Mouse (Mus musculus) heart, embryonic 14.5 days (tissue): ENCODE data around the gene N4bp2. TPM values are rescaled to one million over a fixed set of nuclear protein-coding genes. Genes with fewer than 3 reads are reported as not detected.
A peak's percentile ranks its signal among the peaks of the same experiment; 100 is the strongest.
"Not testable (repeated sequence)": the region's sequence is repeated elsewhere in the genome, so short reads cannot be mapped to it uniquely, and the experiment has no call there.

ENCODE experiments used
- ATAC-seq: fragments of 200-750 bp; cut with Nextera tagmentation; 2 replicates; pipeline ENCODE4 v1.8.0; 2017; ENCODE audit warnings: low read depth, moderate TSS enrichment; ENCODE audit not compliant: insufficient number of reproducible peaks, insufficient read depth, low FRiP score
- H3K27ac ChIP-seq, 2 experiments: fragments of 200-500 bp in 1 of 2; fragments of 300-500 bp in 1 of 2; sonication (generic) in 1 of 2; replicated peaks in 1 of 2; 2 replicates each; pipeline ENCODE4 v1.5.1; 2012 to 2014; ENCODE audit warnings: low read depth in 2 of 2, low read length in 2 of 2, control low read depth in 1 of 2, mild to moderate bottlenecking in 1 of 2, mixed read lengths in 1 of 2; ENCODE audit not compliant: control insufficient read depth in 1 of 2, insufficient read depth in 1 of 2
- H3K27me3 ChIP-seq: fragments of 300-500 bp; sonication (generic); 2 replicates; pipeline ENCODE4 v1.6.1; 2014; ENCODE audit warnings: mild to moderate bottlenecking, low read length, control low read depth; ENCODE audit not compliant: control insufficient read depth, insufficient read depth
- H3K36me3 ChIP-seq: fragments of 300-500 bp; sonication (generic); 2 replicates; pipeline ENCODE4 v1.6.1; 2014; ENCODE audit warnings: mild to moderate bottlenecking, control low read depth, low read length, mixed read lengths; ENCODE audit not compliant: control insufficient read depth, insufficient read depth
- H3K4me1 ChIP-seq, 2 experiments: fragments of 200-500 bp in 1 of 2; fragments of 300-500 bp in 1 of 2; sonication (generic) in 1 of 2; 2 replicates each; pipeline ENCODE4 v1.6.1; 2012 to 2014; ENCODE audit warnings: low read length in 2 of 2, control low read depth in 1 of 2, mixed read lengths in 1 of 2; ENCODE audit not compliant: control insufficient read depth in 2 of 2, insufficient read depth in 2 of 2
- H3K4me2 ChIP-seq: fragments of 300-500 bp; sonication (generic); 2 replicates; pipeline ENCODE4 v1.6.1; 2014; ENCODE audit warnings: mild to moderate bottlenecking, low read length
- H3K4me3 ChIP-seq, 2 experiments: fragments of 200-500 bp in 1 of 2; fragments of 300-500 bp in 1 of 2; sonication (generic) in 1 of 2; 2 replicates each; pipeline ENCODE4 v1.5.1; 2012 to 2014; ENCODE audit warnings: low read length in 2 of 2, mild to moderate bottlenecking in 2 of 2, control low read depth in 1 of 2, low read depth in 1 of 2, moderate library complexity in 1 of 2; ENCODE audit not compliant: control insufficient read depth in 1 of 2, insufficient read depth in 1 of 2
- H3K9ac ChIP-seq: fragments of 300-500 bp; sonication (generic); 2 replicates; pipeline ENCODE4 v1.6.1; 2014; ENCODE audit warnings: mild to moderate bottlenecking, low read length
- H3K9me3 ChIP-seq: fragments of 300-500 bp; sonication (generic); 2 replicates; pipeline ENCODE4 v1.6.1; 2016; ENCODE audit warnings: low read length, control low read depth; ENCODE audit not compliant: control insufficient read depth
- WGBS: fragments of 180-500 bp; shearing (Covaris S2); extraction: QIAGEN DNeasy Blood & Tissue Kit; methylation state at CpG from one replicate; pipeline ENCODE4 v1.1.7; 2014; 5-methylcytosine and 5-hydroxymethylcytosine counted together
- polyA plus RNA-seq: library from polyadenylated mRNA; unstranded; fragments of >200 nt; fragmentation: Nextera tagmentation; extraction: Ambion mirVana; gene quantifications from 2 replicates; pipeline ENCODE4 v1.2.1, GENCODE M21; 2014

The N4bp2 gene
- polyA plus RNA-seq = 25.6 and 28.1 TPM in 2 replicates

DNA sequence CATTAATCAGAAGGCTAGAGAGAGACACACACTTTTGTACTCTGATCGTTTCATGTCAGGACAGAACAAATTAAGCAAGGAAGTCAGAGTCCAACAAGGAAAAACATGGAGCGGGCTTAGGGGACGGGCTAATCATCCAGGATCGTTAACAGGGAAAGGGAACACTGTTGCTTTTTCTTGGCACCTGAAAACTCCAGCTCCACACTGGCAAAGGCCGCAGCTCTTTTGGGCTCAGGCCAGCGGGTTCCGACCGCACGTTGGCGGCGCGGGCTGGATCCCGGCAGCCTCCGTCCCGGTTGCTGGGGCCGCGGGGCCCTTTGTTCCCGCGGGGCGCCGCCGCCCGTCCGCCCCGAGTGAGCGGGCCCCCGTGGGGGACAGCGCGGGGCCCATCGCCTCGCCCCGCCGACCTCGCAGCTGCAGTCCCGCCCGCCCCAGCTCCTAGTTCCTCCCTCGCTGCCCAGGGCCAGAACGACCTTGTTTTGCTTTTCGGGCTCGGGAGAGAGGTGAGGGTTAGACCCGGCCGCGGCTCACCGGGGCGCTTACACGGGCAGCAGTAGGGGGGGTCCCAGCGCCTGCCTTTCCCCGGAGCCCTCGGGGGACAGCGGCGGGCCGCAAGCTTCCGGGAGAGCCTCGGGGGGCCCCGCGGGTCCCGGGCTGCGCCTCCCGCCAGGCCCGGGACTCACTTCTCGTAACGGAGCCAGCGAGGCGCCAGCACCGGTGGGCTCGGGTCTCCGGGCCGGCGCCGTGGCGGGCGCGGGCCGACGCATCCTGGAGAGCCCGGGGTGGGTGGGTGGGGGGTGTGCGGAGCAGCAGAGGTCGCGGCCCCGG is at the start of gene N4bp2:
N4bp2 (plus strand) TSS at position 434 of the 828 bp plus-strand sequence.
- Histone ChIP-seq H3K4me1 (peaks cover 0 to 20% of the 10 kb centered on the region in 2 experiments; a peak in 3 of 4 replicates), H3K4me2 (peak within 1 kb of the TSS; percentile 67), H3K4me3 (peak within 1 kb of the TSS; percentile 57 to 76), H3K9me3 (no peaks in the 10 kb centered on the region), H3K27me3 (no peaks in the 10 kb centered on the region), H3K27ac (peak within 1 kb of the TSS; percentile 97 to 100), H3K9ac (peak within 1 kb of the TSS; percentile 88), H3K36me3 (0 out of 2 replicates have a peak, but pooled peaks cover 2% of the 10 kb centered on the region)
- WGBS = under 1% methylated on average over 74 of the region's 80 CpGs
- ATAC-seq = peak; percentile 5; the same call in 1 of the 2 replicates

- Histone ChIP-seq H3K9me3 (no peaks in the 10 kb centered on the region), H3K4me1 (peaks cover 2 to 5% of the 10 kb centered on the region in 2 experiments; a peak in 3 of 4 replicates), H3K27me3 (no peaks in the 10 kb centered on the region), H3K9ac (no peak overlapping the region), H3K4me2 (no peak overlapping the region), H3K27ac (no peak overlapping the region), H3K36me3 (no peaks in the 10 kb centered on the region), H3K4me3 (no peak overlapping the region)
- ATAC-seq = no peak
- WGBS = 84% methylated on average over 6 of the region's 6 CpGs
Observed at GRCm38 (mm10) chr5:65715084-65715483, 48.2 kb upstream of the N4bp2 start.

DNA sequence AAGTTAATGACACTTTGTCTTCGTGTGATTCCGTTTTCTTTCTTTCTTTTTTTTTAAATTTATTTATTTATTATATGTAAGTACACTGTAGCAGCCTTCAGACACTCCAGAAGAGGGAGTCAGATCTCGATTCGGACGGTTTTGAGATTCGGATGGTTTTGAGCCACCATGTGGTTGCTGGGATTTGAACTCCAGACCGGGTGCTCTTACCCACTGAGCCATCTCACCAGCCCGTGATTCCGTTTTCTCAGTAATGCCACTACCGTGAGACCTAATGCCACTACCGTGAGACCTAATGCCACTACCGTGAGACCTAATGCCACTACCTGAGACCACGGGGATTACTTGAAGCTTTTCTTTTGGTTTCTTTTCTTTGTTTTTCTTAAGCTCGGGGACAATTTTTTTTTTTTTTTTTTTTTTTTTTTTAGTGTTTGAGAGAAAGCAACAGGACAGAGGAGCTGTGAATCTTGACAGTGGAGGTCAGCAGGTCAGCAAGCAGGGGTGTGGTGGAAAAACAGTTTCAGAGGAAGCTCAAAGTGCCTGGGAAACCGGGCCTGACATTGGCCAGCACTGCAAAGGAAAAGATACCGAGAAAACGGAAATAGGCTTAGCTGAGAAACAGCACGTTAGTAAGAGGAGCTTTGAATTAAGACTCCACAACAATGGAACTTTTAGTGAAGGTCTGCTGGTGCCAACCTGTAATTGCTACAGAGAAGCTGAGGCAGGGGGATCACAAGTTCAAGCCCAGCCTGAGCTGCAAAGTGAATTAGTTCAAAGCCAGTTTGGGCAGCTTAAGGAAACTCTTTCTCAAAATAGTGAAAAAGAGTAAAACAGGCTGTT is 46.0 kb upstream of the N4bp2 start:
- Histone ChIP-seq H3K4me1 (peaks cover 2 to 5% of the 10 kb centered on the region in 2 experiments; a peak in 3 of 4 replicates), H3K27me3 (no peaks in the 10 kb centered on the region), H3K9me3 (no peaks in the 10 kb centered on the region), H3K36me3 (no peaks in the 10 kb centered on the region), H3K27ac (peak overlapping the region; percentile 53 to 67), H3K4me2 (no peak overlapping the region), H3K9ac (no peak overlapping the region; the same call in 1 of the 2 replicates), H3K4me3 (no peak overlapping the region)
- WGBS = 74% methylated on average over 18 of the region's 18 CpGs
- ATAC-seq = no peak

GRCm38 (mm10) chr5:65717903-65718211 is 45.5 kb upstream of the N4bp2 start:
- H3K36me3 ChIP-seq, H3K27me3 ChIP-seq, H3K9ac ChIP-seq, H3K4me1 ChIP-seq, H3K4me3 ChIP-seq, ATAC-seq, H3K9me3 ChIP-seq, H3K4me2 ChIP-seq: not testable (repeated sequence)
- WGBS = 87% methylated on average over 8 of the region's 8 CpGs
- peak overlapping the region; percentile 53 to 67 for H3K27ac ChIP-seq

DNA sequence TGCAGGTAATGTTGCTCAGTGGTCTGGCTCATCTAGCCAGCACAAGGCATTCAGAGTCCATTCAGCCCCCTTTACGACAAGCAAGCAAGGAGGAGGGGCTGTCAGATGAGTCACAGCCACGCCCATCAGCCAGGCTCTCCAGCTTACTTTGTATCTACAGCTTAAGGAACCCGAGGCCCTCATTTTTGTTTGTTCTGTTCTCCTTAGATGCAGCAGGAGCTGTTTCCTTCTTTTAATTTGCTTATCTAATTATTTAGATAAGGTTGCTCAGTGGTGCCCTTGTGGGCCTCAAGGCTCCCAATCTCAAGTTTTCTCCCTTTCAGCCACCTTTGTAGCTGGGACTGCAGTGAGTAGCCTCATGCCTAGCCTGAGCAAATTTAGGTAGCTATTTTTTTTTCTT is 45.0 kb upstream of the N4bp2 start:
- H3K4me3 ChIP-seq = no peak overlapping the region
- H3K4me1 ChIP-seq = peaks cover 2 to 5% of the 10 kb centered on the region in 2 experiments; a peak in 3 of 4 replicates
- H3K9ac ChIP-seq = no peak overlapping the region
- no peak for ATAC-seq
- H3K9me3 ChIP-seq = no peaks in the 10 kb centered on the region
- no peaks in the 10 kb centered on the region for H3K36me3 ChIP-seq
- H3K27ac ChIP-seq = 0 out of 4 replicates have a peak overlapping the region, but pooled peaks have one; percentile 3 to 67
- no peak overlapping the region for H3K4me2 ChIP-seq
- WGBS = 16% methylated on average over 3 of the region's 3 CpGs
- H3K27me3 ChIP-seq = no peaks in the 10 kb centered on the region

DNA sequence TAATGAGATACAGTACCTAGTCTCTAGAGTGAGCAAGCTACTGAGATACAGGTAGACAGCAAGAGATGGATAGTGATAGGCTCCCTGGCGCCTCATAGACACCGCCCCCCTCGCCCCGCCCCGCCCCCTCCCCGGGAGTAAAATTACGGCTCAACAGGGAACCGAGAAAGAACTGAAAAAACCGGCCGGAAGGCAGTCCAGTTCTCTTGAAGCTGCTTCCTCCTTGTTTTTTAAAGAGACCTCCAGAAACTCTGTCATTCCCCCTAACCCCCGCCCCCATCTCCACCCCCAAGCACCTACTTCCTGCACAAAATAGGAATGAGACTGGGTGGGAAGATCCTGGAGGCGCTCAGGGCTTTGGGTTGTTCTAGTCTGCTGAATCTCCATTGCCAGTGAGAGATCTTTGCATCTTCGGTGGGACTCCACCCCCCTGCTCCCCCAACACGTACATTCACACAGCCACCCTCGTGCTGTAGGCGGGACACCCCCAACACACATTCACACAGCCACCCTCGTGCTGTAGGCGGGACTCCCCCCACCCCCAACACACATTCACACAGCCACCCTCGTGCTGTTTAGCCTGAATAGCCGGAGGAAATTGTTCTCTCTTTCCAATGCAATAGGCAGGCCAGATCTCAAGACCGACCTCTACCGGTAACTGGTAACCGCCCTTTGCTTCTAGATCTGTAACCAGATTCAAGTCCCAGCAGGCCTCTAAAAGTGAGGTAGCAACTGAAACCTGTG is 38.8 kb upstream of the N4bp2 start:
- Histone ChIP-seq H3K27me3 (no peaks in the 10 kb centered on the region), H3K4me1 (peaks cover 0 to 2% of the 10 kb centered on the region in 2 experiments; a peak in 1 of 4 replicates), H3K9me3 (no peaks in the 10 kb centered on the region), H3K36me3 (no peaks in the 10 kb centered on the region), H3K4me2 (peak overlapping the region; percentile 68), H3K27ac (peak overlapping the region; percentile 84 to 85), H3K9ac (peak overlapping the region; percentile 60), H3K4me3 (peak overlapping the region; percentile 40 to 45)
- under 1% methylated on average over 23 of the region's 23 CpGs for WGBS
- ATAC-seq = peak; percentile 79
